Mouse (Mus musculus) kidney, postnatal 0 days (tissue): ENCODE measurements around the gene Gm14214. TPM values are rescaled to one million over a fixed set of nuclear protein-coding genes. Genes with fewer than 3 reads are reported as not detected.

Source experiments
- ATAC-seq: fragments of 200-750 bp; cut with Nextera tagmentation; replicated peaks from 2 replicates; pipeline ENCODE4 v1.8.0; 2017; ENCODE audit warnings: low read depth, moderate number of reproducible peaks, moderate TSS enrichment, moderate library complexity; ENCODE audit not compliant: low FRiP score
- DNase-seq: peaks from one replicate; pipeline ENCODE4 v3.0.0-alpha.2; 2016; ENCODE audit warnings: low spot score
- H3K27ac ChIP-seq: fragments of 300-500 bp; sonication (generic); 2 replicates; pipeline ENCODE4 v1.5.1; 2014; ENCODE audit warnings: mild to moderate bottlenecking
- H3K27me3 ChIP-seq: fragments of 300-500 bp; sonication (generic); 2 replicates; pipeline ENCODE4 v1.6.1; 2014; ENCODE audit warnings: low read length, mixed read lengths; ENCODE audit not compliant: insufficient read depth
- H3K36me3 ChIP-seq: fragments of 300-500 bp; sonication (generic); 2 replicates; pipeline ENCODE4 v1.6.1; 2014; ENCODE audit warnings: low read length, mixed read lengths; ENCODE audit not compliant: insufficient read depth
- H3K4me1 ChIP-seq: fragments of 300-500 bp; sonication (generic); replicated peaks from 2 replicates; pipeline ENCODE4 v1.6.1; 2014; ENCODE audit warnings: antibody characterized with exemption, low read length, mixed read lengths; ENCODE audit not compliant: insufficient read depth
- H3K4me2 ChIP-seq: fragments of 300-500 bp; sonication (generic); 2 replicates; pipeline ENCODE4 v1.6.1; 2014; ENCODE audit warnings: mild to moderate bottlenecking, low read length, moderate library complexity, mixed read lengths
- H3K4me3 ChIP-seq: fragments of 300-500 bp; sonication (generic); replicated peaks from 2 replicates; pipeline ENCODE4 v1.5.1; 2014; ENCODE audit warnings: low read depth, low read length
- H3K9ac ChIP-seq: fragments of 300-500 bp; sonication (generic); 2 replicates; pipeline ENCODE4 v1.6.1; 2014; ENCODE audit warnings: low read depth, low read length
- H3K9me3 ChIP-seq: fragments of 300-500 bp; sonication (generic); replicated peaks from 2 replicates; pipeline ENCODE4 v1.6.1; 2016; ENCODE audit warnings: low read length, inconsistent platforms, mixed read lengths
- CTCF ChIP-seq: IDR thresholded peaks from 2 replicates; pipeline ENCODE4 v1.5.1; 2016; ENCODE audit warnings: antibody characterized with exemption, low read depth, mild to moderate bottlenecking, moderate library complexity
- WGBS: fragments of 180-500 bp; shearing (Covaris S2); extraction: QIAGEN DNeasy Blood & Tissue Kit; methylation state at CpG from one replicate; pipeline ENCODE4 v1.1.7; 2014; 5-methylcytosine and 5-hydroxymethylcytosine counted together
- polyA plus RNA-seq: library from polyadenylated mRNA; unstranded; fragments of >200 nt; fragmentation: Nextera tagmentation; extraction: Ambion mirVana; gene quantifications from 2 replicates; pipeline ENCODE4 v1.2.1, GENCODE M21; 2015

The Gm14214 gene
- polyA plus RNA-seq, 1 experiment from 2014 or later: not detected

GRCm38 (mm10) chr2:154807689-154808088 is 37.9 kb upstream of the Gm14214 start:
- TF ChIP-seq CTCF: no peak
- WGBS: 44% methylated on average over 1 of the region's 1 CpGs
- Histone ChIP-seq H3K4me1 (peaks cover 4% of the 10 kb centered on the region; the same call in 1 of the 2 replicates), H3K4me3 (no peak overlapping the region), H3K9ac (no peak overlapping the region), H3K36me3 (no peaks in the 10 kb centered on the region), H3K27ac (no peak overlapping the region), H3K27me3 (no peaks in the 10 kb centered on the region), H3K9me3 (no peaks in the 10 kb centered on the region), H3K4me2 (no peak overlapping the region)
- no peak for DNase-seq
- no peak for ATAC-seq

GRCm38 (mm10) chr2:154803845-154804244 is 34.0 kb upstream of the Gm14214 start:
- ATAC-seq (no peak), DNase-seq (no peak)
- no peak overlapping the region for H3K27ac ChIP-seq
- H3K4me3 ChIP-seq: no peak overlapping the region
- no peak overlapping the region for H3K9ac ChIP-seq
- no peak for TF ChIP-seq CTCF
- H3K4me2 ChIP-seq: no peak overlapping the region
- H3K4me1 ChIP-seq: no peaks in the 10 kb centered on the region; the same call in 1 of the 2 replicates
- H3K27me3 ChIP-seq: no peaks in the 10 kb centered on the region
- no peaks in the 10 kb centered on the region for H3K9me3 ChIP-seq
- 65% methylated on average over 4 of the region's 4 CpGs for WGBS
- H3K36me3 ChIP-seq: no peaks in the 10 kb centered on the region

GRCm38 (mm10) chr2:154803372-154803771 is 33.5 kb upstream of the Gm14214 start:
- Histone ChIP-seq H3K9me3 (no peaks in the 10 kb centered on the region), H3K27me3 (no peaks in the 10 kb centered on the region), H3K4me2 (no peak overlapping the region), H3K4me3 (no peak overlapping the region), H3K9ac (no peak overlapping the region), H3K36me3 (no peaks in the 10 kb centered on the region), H3K4me1 (no peaks in the 10 kb centered on the region; the same call in 1 of the 2 replicates), H3K27ac (no peak overlapping the region)
- WGBS: 87% methylated on average over 1 of the region's 1 CpGs
- no peak for TF ChIP-seq CTCF
- DNase-seq (no peak), ATAC-seq (no peak)

- peak overlapping the region; percentile 91 for H3K4me3 ChIP-seq
- H3K27ac ChIP-seq: peak overlapping the region; percentile 97
- ATAC-seq: peak; percentile 27; the same call in 1 of the 2 replicates
- H3K9me3 ChIP-seq: no peaks in the 10 kb centered on the region
- WGBS: 1% methylated on average over 60 of the region's 67 CpGs
- DNase-seq: peak; percentile 83
- H3K36me3 ChIP-seq: no peaks in the 10 kb centered on the region
- no peaks in the 10 kb centered on the region for H3K27me3 ChIP-seq
- H3K4me2 ChIP-seq: peak overlapping the region; percentile 66
- TF ChIP-seq CTCF: no peak
- H3K4me1 ChIP-seq: peaks cover 20% of the 10 kb centered on the region
- peak overlapping the region; percentile 96 for H3K9ac ChIP-seq
Observed at GRCm38 (mm10) chr2:154791661-154792642, 22.1 kb upstream of the Gm14214 start.

GRCm38 (mm10) chr2:154790656-154791483 is 21.0 kb upstream of the Gm14214 start, which contains the start of the genes Raly and a:
TSS of gene Raly (plus strand) at chr2:154791096.
TSS of gene a (plus strand) at chr2:154791402.
- Histone ChIP-seq H3K4me1 (peaks cover 20% of the 10 kb centered on the region), H3K27me3 (no peaks in the 10 kb centered on the region), H3K4me3 (peak within 1 kb of the TSS; percentile 91), H3K9ac (peak within 1 kb of the TSS; percentile 96), H3K9me3 (no peaks in the 10 kb centered on the region), H3K4me2 (peak within 1 kb of the TSS; percentile 66), H3K27ac (peak within 1 kb of the TSS; percentile 97), H3K36me3 (no peaks in the 10 kb centered on the region)
- WGBS: under 1% methylated on average over 57 of the region's 89 CpGs
- DNase-seq (peak; percentile 99), ATAC-seq (peak; percentile 96)
- TF ChIP-seq CTCF: peak; percentile 36; the same call in 1 of the 2 replicates
